Mouse (Mus musculus): Measurements from ENCODE around the gene Trim2.

Gene Trim2

GRCm38 (mm10) chr3:84220748-84221147, 85.9 kb downstream of the Trim2 start:
- peak; percentile 98 for DNase-seq (ENCODE audit: low read depth, low spot score)

- peak; percentile 51 for DNase-seq (ENCODE audit: low read depth, low spot score)
Measured at GRCm38 (mm10) chr3:84220326-84220725, 86.4 kb downstream of the Trim2 start.

GRCm38 (mm10) chr3:84219720-84220273, 86.9 kb downstream of the Trim2 start:
- peak; percentile 75 for DNase-seq (ENCODE audit: low read depth, low spot score)

- DNase-seq (ENCODE audit: low read depth, low spot score) = no peak
Measured at GRCm38 (mm10) chr3:84219166-84219710, 87.4 kb downstream of the Trim2 start.

GRCm38 (mm10) chr3:84218498-84218897, 88.2 kb downstream of the Trim2 start:
- no peak for DNase-seq (ENCODE audit: low read depth, low spot score)

DNA sequence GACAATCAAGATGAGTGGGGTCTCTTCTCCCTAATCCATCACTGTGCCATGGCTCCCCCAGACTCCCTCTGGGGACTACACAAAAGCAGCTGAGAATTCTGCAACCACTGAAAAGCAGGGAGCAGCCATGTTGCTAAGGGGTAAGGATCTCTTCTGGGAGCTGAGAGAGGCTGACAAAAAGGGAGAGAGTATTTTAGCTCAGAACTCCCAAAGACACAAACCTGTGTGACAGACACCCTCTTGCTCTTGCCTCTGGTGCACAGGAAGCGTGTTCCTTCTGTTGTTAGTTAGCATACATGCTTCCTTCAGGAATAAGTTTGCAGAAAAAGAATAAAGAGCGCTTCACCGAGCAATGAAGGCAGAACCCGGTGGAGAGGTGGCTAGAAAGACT, 88.7 kb downstream of the Trim2 start:
- no peak for DNase-seq (ENCODE audit: low read depth, low spot score)

GRCm38 (mm10) chr3:84217118-84217960, 89.3 kb downstream of the Trim2 start:
- peak; percentile 72 for DNase-seq (ENCODE audit: low read depth, low spot score)

- DNase-seq (ENCODE audit: low read depth, low spot score) = peak; percentile 73
Measured at GRCm38 (mm10) chr3:84215743-84216360, 90.8 kb downstream of the Trim2 start.

- peak; percentile 96 for DNase-seq (ENCODE audit: low read depth, low spot score)
Measured at GRCm38 (mm10) chr3:84215253-84215652, 91.4 kb downstream of the Trim2 start.

DNA sequence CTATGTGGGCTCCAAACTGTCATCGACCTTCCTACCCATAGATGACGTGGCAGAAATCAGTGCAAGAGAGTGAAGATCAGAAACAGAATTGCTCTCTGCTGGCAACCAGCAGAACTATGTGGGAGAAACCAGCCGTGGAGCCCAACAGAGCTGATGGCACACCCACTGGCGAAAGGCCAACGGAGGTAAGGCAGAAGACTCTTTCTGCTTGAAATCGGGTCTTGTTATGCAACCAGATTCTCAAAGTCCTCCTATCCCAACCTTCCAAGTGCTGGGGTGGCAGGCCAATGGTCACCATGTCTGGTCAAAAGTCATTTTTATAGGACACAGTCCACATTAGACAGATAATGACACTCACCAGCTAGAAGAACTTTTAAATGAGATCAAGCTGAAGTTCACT, 92.2 kb downstream of the Trim2 start:
- peak; percentile 87 for DNase-seq (ENCODE audit: low read depth, low spot score)

DNA sequence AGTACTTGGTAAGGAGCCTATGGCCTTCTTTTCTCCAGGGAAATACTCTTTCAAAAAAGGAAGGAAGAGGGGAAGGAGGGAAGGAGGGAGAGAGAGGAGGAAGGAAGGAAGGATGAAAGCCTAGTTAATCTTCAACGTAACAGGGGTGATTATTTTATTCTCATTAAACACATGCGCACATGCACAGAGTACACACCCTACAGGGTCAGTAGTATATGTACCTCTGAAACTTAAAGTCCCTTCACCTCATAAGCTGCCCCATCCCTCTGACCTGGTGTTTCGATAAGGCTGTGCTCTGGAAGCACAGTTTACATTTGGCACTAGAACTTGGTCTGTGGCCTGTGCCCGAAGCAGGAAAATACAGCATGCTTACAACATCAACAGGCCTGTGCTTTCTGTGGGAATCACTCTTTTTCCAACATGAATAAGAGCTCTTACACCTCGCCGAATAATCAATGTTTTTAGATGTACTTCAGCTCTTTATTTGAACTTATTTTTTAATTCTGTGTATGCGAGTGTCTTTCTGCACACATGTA, 95.3 kb downstream of the Trim2 start:
- DNase-seq (ENCODE audit: low read depth, low spot score) = no peak

DNA sequence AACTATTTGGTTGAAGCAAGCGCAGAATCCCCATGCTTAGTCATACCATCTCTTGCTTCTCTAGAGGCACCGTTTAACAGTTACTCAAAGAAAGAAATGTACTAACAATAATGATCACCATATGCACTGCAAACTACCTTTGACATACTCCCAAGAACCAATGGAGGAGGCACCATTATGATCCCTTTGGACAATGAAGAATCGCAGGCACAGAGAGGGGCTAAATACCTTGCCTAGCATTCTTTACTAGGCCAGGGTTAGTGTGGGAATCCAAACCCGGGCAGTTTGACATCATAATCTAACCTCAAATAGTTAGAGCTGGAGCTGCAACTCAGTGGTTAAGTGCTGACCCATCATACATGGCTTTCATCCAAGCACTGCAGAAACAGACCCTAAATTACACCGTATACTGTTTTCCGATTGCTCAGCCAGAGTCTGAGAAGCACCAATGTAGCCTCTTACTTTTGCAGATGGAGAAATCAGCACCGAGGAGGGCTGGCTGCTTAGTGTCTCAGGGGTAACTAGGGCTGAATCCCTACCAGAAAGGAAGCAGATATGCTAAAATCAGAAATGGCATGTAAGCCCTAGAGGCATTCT, 97.7 kb downstream of the Trim2 start:
- no peak for DNase-seq (ENCODE audit: low read depth, low spot score)

DNA sequence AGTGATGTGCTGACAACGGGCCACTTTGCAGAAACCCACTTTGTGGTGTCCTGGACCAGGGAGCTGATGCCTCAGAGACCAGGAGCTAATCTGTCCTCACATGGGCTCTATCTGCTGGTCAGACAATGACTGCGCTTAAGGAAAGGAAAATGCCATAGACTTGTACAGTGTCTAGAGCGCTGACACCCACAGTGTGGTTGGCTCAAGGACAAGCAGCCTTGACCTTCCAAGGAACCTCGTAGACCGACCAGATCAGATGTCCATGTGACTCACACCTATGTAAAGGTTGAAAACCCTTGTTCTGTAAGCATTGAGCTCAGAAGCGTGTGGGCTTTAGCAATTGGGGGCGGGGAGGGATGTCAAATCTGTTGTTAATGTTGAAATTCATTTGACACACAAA, 98.2 kb downstream of the Trim2 start:
- no peak for DNase-seq (ENCODE audit: low read depth, low spot score)

DNA sequence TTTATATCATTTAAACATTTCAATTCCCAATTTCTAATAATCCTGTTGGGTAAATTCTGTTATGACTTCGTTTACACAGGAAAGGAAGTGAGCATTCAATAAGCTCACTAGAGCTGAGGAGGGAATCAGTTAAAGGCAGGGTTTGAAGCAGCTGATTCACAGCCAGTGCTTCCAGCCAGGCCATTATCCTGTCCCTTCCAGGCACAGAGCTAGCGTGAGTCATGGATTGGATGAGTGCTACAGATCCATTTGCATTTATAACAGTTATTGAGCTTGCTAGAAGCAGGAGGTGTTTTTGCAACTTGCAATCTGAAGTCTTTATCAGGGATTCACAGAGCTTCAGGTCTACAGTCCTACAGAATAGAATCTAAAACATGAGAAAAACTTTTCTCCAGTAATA, 99.3 kb downstream of the Trim2 start:
- peak; percentile 92 for DNase-seq (ENCODE audit: low read depth, low spot score)

GRCm38 (mm10) chr3:84206106-84206505, 100.6 kb downstream of the Trim2 start:
- DNase-seq (ENCODE audit: low read depth, low spot score) = no peak

GRCm38 (mm10) chr3:84205650-84206049, 101.0 kb downstream of the Trim2 start:
- DNase-seq (ENCODE audit: low read depth, low spot score) = peak; percentile 87

- peak; percentile 69 for DNase-seq (ENCODE audit: low read depth, low spot score)
Measured at GRCm38 (mm10) chr3:84204640-84205039, 102.0 kb downstream of the Trim2 start.

GRCm38 (mm10) chr3:84200559-84201420, 105.9 kb downstream of the Trim2 start:
- peak; percentile 98 for DNase-seq (ENCODE audit: low read depth, low spot score)

- no peak for DNase-seq (ENCODE audit: low read depth, low spot score)
Measured at GRCm38 (mm10) chr3:84199516-84199915, 107.2 kb downstream of the Trim2 start.

GRCm38 (mm10) chr3:84198229-84198628, 108.4 kb downstream of the Trim2 start:
- no peak for DNase-seq (ENCODE audit: low read depth, low spot score)

- no peak for DNase-seq (ENCODE audit: low read depth, low spot score)
Measured at GRCm38 (mm10) chr3:84193881-84194280, 112.8 kb downstream of the Trim2 start.
